Mouse (Mus musculus) thymus, adult 2 months (tissue): ENCODE measurements at regions not wholly inside any gene's neighbourhood (a gene's known extent, or its start where the extent isn't known, plus 50 kb on each side); places are given as distances from the start of the nearest gene placed in this dataset.
"Not testable (repeated sequence)": the region's sequence is repeated elsewhere in the genome, so short reads cannot be mapped to it uniquely, and the experiment has no call there.

Experiments used
- CTCF ChIP-seq: fragments of 200-500 bp; IDR thresholded peaks from 2 replicates; pipeline ENCODE4 v1.5.1; 2012; ENCODE audit warnings: mild to moderate bottlenecking, control low read depth, low read length, moderate library complexity, borderline replicate concordance; ENCODE audit not compliant: control insufficient read depth, poor library complexity, insufficient read depth; ENCODE audit errors: extremely low read depth
- POLR2A ChIP-seq: fragments of 200-500 bp; IDR thresholded peaks from 2 replicates; pipeline ENCODE4 v1.6.1; 2012; ENCODE audit warnings: mild to moderate bottlenecking, low read length, control low read depth, moderate library complexity; ENCODE audit not compliant: control insufficient read depth, poor library complexity, insufficient read depth; ENCODE audit errors: extremely low read depth

- TF ChIP-seq CTCF, POLR2A: not testable (repeated sequence)
Measured at GRCm38 (mm10) chr12:61993858-61994257, 470.9 kb downstream of the Lrfn5 start.
